Mouse (Mus musculus) neural tube, embryonic 11.5 days (tissue): ENCODE data around the gene Tlk1. TPM values are rescaled to one million over a fixed set of nuclear protein-coding genes. Genes with fewer than 3 reads are reported as not detected.

ENCODE experiments used
- ATAC-seq: fragments of 200-750 bp; cut with Nextera tagmentation; 2 replicates; pipeline ENCODE4 v1.8.0; 2017; ENCODE audit warnings: moderate number of reproducible peaks, mild to moderate bottlenecking, moderate TSS enrichment, moderate library complexity; ENCODE audit not compliant: insufficient read depth, low FRiP score, low TSS enrichment
- DNase-seq: peaks from one replicate; pipeline ENCODE4 v3.0.0-alpha.2; 2015; ENCODE audit warnings: low spot score
- H3K27ac ChIP-seq: fragments of 300-500 bp; sonication (generic); 2 replicates; pipeline ENCODE4 v1.5.1; 2014; ENCODE audit warnings: low read depth, mild to moderate bottlenecking, low read length
- H3K27me3 ChIP-seq: fragments of 300-500 bp; sonication (generic); 2 replicates; pipeline ENCODE4 v1.6.1; 2014; ENCODE audit warnings: mild to moderate bottlenecking, low read length, mixed read lengths; ENCODE audit not compliant: control insufficient read depth, insufficient read depth
- H3K36me3 ChIP-seq: fragments of 300-500 bp; sonication (generic); 2 replicates; pipeline ENCODE4 v1.6.1; 2014; ENCODE audit warnings: mild to moderate bottlenecking, low read length, moderate library complexity, mixed read lengths; ENCODE audit not compliant: control insufficient read depth, insufficient read depth
- H3K4me1 ChIP-seq: fragments of 300-500 bp; sonication (generic); 2 replicates; pipeline ENCODE4 v1.6.1; 2014; ENCODE audit warnings: low read length, mixed read lengths; ENCODE audit not compliant: control insufficient read depth, insufficient read depth
- H3K4me2 ChIP-seq: fragments of 300-500 bp; sonication (generic); 2 replicates; pipeline ENCODE4 v1.6.1; 2014; ENCODE audit warnings: low read depth, mild to moderate bottlenecking, moderate library complexity
- H3K4me3 ChIP-seq: fragments of 300-500 bp; sonication (generic); 2 replicates; pipeline ENCODE4 v1.5.1; 2014; ENCODE audit warnings: low read depth, low read length
- H3K9ac ChIP-seq: fragments of 300-500 bp; sonication (generic); 2 replicates; pipeline ENCODE4 v1.6.1; 2014; ENCODE audit warnings: mild to moderate bottlenecking, low read length
- H3K9me3 ChIP-seq: fragments of 300-500 bp; sonication (generic); 2 replicates; pipeline ENCODE4 v1.6.1; 2016; ENCODE audit warnings: low read length; ENCODE audit not compliant: control insufficient read depth
- WGBS: fragments of 180-500 bp; shearing (Covaris S2); extraction: QIAGEN DNeasy Blood & Tissue Kit; methylation state at CpG from one replicate; pipeline ENCODE4 v1.1.7; 2014; 5-methylcytosine and 5-hydroxymethylcytosine counted together
- polyA plus RNA-seq: library from polyadenylated mRNA; unstranded; fragments of >200 nt; fragmentation: Nextera tagmentation; extraction: Ambion mirVana; gene quantifications from 2 replicates; pipeline ENCODE4 v1.2.1, GENCODE M21; 2014

The Tlk1 gene
- polyA plus RNA-seq, 1 experiment from 2014 or later, result 39.0 TPM

DNA sequence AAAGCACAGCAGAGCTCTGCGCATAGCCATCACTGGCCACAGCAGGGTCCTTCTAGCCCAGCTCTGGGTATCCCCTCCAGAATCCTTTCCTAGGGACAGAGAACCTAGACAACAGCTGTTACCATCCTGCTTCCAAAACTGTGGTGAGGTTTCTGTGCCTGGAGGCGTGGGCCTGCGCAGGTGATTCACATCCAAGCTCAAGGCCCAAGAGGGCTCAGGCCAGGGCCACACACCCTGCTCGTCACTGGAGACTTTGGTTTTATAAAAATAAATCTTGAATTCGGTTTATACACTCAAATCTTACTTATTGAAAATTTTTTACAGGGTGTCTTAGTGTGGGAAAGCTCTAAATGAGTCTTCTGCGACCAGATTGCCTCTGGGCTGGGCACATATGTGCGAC is 115.3 kb downstream of the Tlk1 start:
- no peak overlapping the region for H3K4me3 ChIP-seq
- ATAC-seq (no peak), DNase-seq (no peak)
- H3K27me3 ChIP-seq, result no peaks in the 10 kb centered on the region
- peaks cover 6% of the 10 kb centered on the region; the same call in 1 of the 2 replicates for H3K36me3 ChIP-seq
- WGBS, result 95% methylated on average over 7 of the region's 7 CpGs
- no peaks in the 10 kb centered on the region for H3K4me1 ChIP-seq
- no peak overlapping the region for H3K27ac ChIP-seq
- no peak overlapping the region for H3K4me2 ChIP-seq
- no peaks in the 10 kb centered on the region for H3K9me3 ChIP-seq
- H3K9ac ChIP-seq, result no peak overlapping the region

DNA sequence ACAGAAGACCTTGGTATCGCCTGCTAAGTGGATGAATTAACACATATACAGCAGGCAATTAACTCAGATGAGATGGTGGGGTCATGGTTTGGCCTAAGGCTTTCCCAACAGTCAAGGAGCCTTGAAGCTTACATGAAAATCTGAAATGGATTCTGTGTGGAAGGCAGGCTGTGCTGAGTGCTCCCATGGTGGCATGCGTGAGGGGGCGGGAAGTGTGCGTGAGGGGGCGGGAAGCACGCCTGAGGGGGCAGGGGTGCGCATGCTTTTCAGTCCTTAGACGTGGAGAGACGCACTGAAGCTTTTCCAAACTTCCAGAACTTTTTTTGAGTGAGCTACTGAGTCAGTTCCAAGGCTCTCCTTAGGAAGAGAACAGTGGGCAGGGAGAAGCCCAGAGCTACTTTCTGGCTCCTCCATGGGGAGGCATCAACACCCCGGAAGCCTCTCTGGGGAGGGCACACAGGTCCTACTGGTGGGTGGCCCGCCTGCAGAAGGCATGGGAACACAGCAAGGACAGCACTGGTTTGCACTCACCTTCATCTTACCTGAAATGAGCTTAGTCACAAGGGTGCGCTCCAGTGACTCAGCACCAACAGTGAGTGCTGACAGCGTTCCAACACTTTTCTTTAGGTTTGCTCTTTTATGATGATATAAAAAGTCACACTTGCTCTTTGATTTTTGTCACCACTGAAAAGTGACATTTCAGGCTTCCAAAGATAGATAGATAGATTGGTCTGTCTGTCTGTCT is 116.4 kb downstream of the Tlk1 start:
- Histone ChIP-seq H3K9ac (no peak overlapping the region), H3K4me2 (no peak overlapping the region), H3K9me3 (no peaks in the 10 kb centered on the region), H3K4me1 (peaks cover 2% of the 10 kb centered on the region; the same call in 1 of the 2 replicates), H3K27ac (no peak overlapping the region), H3K27me3 (no peaks in the 10 kb centered on the region), H3K36me3 (peaks cover 6% of the 10 kb centered on the region; the same call in 1 of the 2 replicates), H3K4me3 (no peak overlapping the region)
- whole genome bisulfite sequencing, result 77% methylated on average over 13 of the region's 13 CpGs
- DNase-seq (no peak), ATAC-seq (no peak)

GRCm38 (mm10) chr2:70702403-70702802 is 123.1 kb downstream of the Tlk1 start:
- Histone ChIP-seq H3K4me2 (no peak overlapping the region), H3K36me3 (no peaks in the 10 kb centered on the region), H3K9ac (no peak overlapping the region), H3K4me3 (no peak overlapping the region), H3K9me3 (no peaks in the 10 kb centered on the region), H3K27me3 (no peaks in the 10 kb centered on the region), H3K4me1 (peaks cover 2% of the 10 kb centered on the region; the same call in 1 of the 2 replicates), H3K27ac (no peak overlapping the region)
- DNase-seq (no peak), ATAC-seq (no peak)
- WGBS, result 60% methylated on average over 5 of the region's 5 CpGs

DNA sequence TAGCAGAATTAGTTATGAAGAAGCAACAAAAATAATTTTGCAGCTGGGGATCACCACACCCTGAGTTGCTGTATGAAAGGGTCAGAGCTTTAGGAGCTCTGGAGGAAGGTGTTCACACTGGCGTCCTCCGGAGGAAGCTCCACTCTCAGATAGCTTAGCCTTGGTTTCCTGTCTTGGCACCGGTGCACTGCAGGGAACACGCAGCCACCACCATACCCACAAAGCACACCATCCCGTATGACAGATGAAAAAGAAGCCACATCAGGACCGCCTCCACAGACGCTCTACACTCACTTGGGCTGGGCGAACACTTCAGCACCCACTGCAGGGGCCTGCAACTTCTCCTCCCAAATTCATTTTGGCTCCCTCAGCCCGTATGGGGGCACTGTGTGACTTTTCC is 124.0 kb downstream of the Tlk1 start:
- Histone ChIP-seq H3K36me3 (no peaks in the 10 kb centered on the region), H3K9me3 (no peaks in the 10 kb centered on the region), H3K4me1 (peaks cover 2% of the 10 kb centered on the region; the same call in 1 of the 2 replicates), H3K4me2 (no peak overlapping the region), H3K4me3 (no peak overlapping the region), H3K27me3 (no peaks in the 10 kb centered on the region), H3K9ac (no peak overlapping the region), H3K27ac (no peak overlapping the region)
- ATAC-seq (no peak), DNase-seq (no peak)
- WGBS, result 68% methylated on average over 9 of the region's 9 CpGs

DNA sequence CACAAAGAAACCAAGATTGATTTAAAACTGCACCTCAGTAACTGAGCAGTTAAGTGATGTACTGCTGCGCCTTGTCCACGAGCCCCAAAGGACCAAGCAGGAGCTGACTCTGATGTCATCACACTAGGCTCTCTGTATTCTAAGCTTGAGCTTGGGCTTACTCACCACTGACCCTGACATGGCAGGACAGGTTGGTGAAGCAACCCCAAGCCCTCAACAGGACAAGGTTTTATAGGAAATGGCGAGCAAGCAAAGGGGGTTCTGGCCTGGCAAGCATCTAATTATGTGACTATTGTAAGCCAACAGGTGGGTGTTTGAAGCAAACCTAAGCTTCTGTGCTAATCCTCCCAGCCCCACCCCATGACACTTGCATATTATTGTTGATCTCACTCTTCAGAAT is 124.7 kb downstream of the Tlk1 start:
- WGBS, result 90% methylated on average over 3 of the region's 3 CpGs
- no peak overlapping the region for H3K4me2 ChIP-seq
- H3K4me1 ChIP-seq, result peaks cover 2% of the 10 kb centered on the region; the same call in 1 of the 2 replicates
- H3K9me3 ChIP-seq, result no peaks in the 10 kb centered on the region
- no peak overlapping the region for H3K4me3 ChIP-seq
- DNase-seq, result no peak
- no peaks in the 10 kb centered on the region for H3K36me3 ChIP-seq
- H3K9ac ChIP-seq, result no peak overlapping the region
- H3K27me3 ChIP-seq, result no peaks in the 10 kb centered on the region
- H3K27ac ChIP-seq, result no peak overlapping the region
- no peak for ATAC-seq

- ATAC-seq (no peak), DNase-seq (no peak)
- Histone ChIP-seq H3K4me1 (no peaks in the 10 kb centered on the region), H3K4me2 (no peak overlapping the region), H3K9me3 (no peaks in the 10 kb centered on the region), H3K27ac (no peak overlapping the region), H3K27me3 (no peaks in the 10 kb centered on the region), H3K9ac (no peak overlapping the region), H3K36me3 (peaks cover 6% of the 10 kb centered on the region), H3K4me3 (no peak overlapping the region)
- WGBS, result 90% methylated on average over 10 of the region's 10 CpGs
Observed at GRCm38 (mm10) chr2:70695712-70696111, 129.8 kb downstream of the Tlk1 start.

DNA sequence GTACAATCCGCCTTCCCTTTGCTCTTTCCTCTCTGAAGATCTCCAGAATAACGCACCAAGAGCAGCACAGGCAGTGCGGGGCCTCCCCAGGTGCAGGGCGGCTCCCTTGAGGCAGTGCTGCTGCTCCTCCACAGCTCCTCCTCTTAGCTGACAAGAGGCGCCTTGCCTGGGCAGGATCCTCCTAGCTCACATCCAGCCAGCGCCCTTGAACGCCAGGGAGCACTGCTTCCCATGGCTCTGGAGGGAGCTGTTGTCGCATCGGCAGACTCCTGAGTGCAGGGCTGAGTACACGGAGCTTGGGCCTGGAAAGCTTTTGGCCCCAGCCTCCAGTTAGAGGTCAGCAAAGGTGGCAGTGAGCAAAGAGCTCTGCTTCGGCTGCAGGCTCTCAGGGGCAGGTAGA is 135.3 kb downstream of the Tlk1 start:
- no peak overlapping the region for H3K27ac ChIP-seq
- H3K9ac ChIP-seq, result no peak overlapping the region
- 88% methylated on average over 11 of the region's 11 CpGs for WGBS
- DNase-seq (no peak), ATAC-seq (no peak)
- no peaks in the 10 kb centered on the region for H3K4me1 ChIP-seq
- no peaks in the 10 kb centered on the region for H3K27me3 ChIP-seq
- H3K4me2 ChIP-seq, result no peak overlapping the region
- H3K36me3 ChIP-seq, result peaks cover 16% of the 10 kb centered on the region
- H3K9me3 ChIP-seq, result no peaks in the 10 kb centered on the region
- H3K4me3 ChIP-seq, result no peak overlapping the region

GRCm38 (mm10) chr2:70688454-70689078 is 137.0 kb downstream of the Tlk1 start:
- DNase-seq, result no peak
- 96% methylated on average over 21 of the region's 21 CpGs for WGBS
- H3K9me3 ChIP-seq, result no peaks in the 10 kb centered on the region

GRCm38 (mm10) chr2:70682324-70682723 is 143.2 kb downstream of the Tlk1 start:
- 87% methylated on average over 2 of the region's 2 CpGs for WGBS
- Histone ChIP-seq H3K27ac (no peak overlapping the region), H3K9ac (no peak overlapping the region), H3K4me3 (no peak overlapping the region), H3K27me3 (no peaks in the 10 kb centered on the region), H3K4me1 (no peaks in the 10 kb centered on the region), H3K4me2 (no peak overlapping the region), H3K9me3 (no peaks in the 10 kb centered on the region), H3K36me3 (peaks cover 6% of the 10 kb centered on the region; the same call in 1 of the 2 replicates)
- DNase-seq (no peak), ATAC-seq (no peak)

More at GRCm38 (mm10) chr2:70688454-70689078, 137.0 kb downstream of the Tlk1 start:
- Histone ChIP-seq H3K27ac (no peak overlapping the region), H3K4me3 (no peak overlapping the region), H3K27me3 (no peaks in the 10 kb centered on the region), H3K4me2 (no peak overlapping the region), H3K4me1 (no peaks in the 10 kb centered on the region), H3K36me3 (peaks cover 18% of the 10 kb centered on the region), H3K9ac (no peak overlapping the region)
- ATAC-seq, result no peak
